Mouse (Mus musculus) olfactory bulb, adult 2 months (tissue): ENCODE measurements at regions not wholly inside any gene's neighbourhood (a gene's known extent, or its start where the extent isn't known, plus 50 kb on each side); places are given as distances from the start of the nearest gene placed in this dataset.

Experiments used
- CTCF ChIP-seq: fragments of 200-500 bp; IDR thresholded peaks from 2 replicates; pipeline ENCODE4 v1.5.1; 2012; ENCODE audit warnings: low read depth, mild to moderate bottlenecking, low read length, moderate library complexity; ENCODE audit not compliant: insufficient read depth
- POLR2A ChIP-seq: fragments of 200-500 bp; IDR thresholded peaks from 2 replicates; pipeline ENCODE4 v1.6.1; 2012; ENCODE audit warnings: mild to moderate bottlenecking, low read depth, low read length, moderate library complexity; ENCODE audit not compliant: insufficient read depth

- TF ChIP-seq CTCF (no peak), POLR2A (no peak)
These were observed 410.2 kb upstream of the Sall1 start for GRCm38 (mm10) chr8:89454197-89454596.
